Mouse (Mus musculus) kidney, postnatal 0 days (tissue): ENCODE measurements around the gene Asic2. TPM values are rescaled to one million over a fixed set of nuclear protein-coding genes. Genes with fewer than 3 reads are reported as not detected.

ENCODE experiments used
- ATAC-seq: fragments of 200-750 bp; cut with Nextera tagmentation; replicated peaks from 2 replicates; pipeline ENCODE4 v1.8.0; 2017; ENCODE audit warnings: low read depth, moderate number of reproducible peaks, moderate TSS enrichment, moderate library complexity; ENCODE audit not compliant: low FRiP score
- DNase-seq: peaks from one replicate; pipeline ENCODE4 v3.0.0-alpha.2; 2016; ENCODE audit warnings: low spot score
- H3K27ac ChIP-seq: fragments of 300-500 bp; sonication (generic); 2 replicates; pipeline ENCODE4 v1.5.1; 2014; ENCODE audit warnings: mild to moderate bottlenecking
- H3K27me3 ChIP-seq: fragments of 300-500 bp; sonication (generic); 2 replicates; pipeline ENCODE4 v1.6.1; 2014; ENCODE audit warnings: low read length, mixed read lengths; ENCODE audit not compliant: insufficient read depth
- H3K36me3 ChIP-seq: fragments of 300-500 bp; sonication (generic); 2 replicates; pipeline ENCODE4 v1.6.1; 2014; ENCODE audit warnings: low read length, mixed read lengths; ENCODE audit not compliant: insufficient read depth
- H3K4me1 ChIP-seq: fragments of 300-500 bp; sonication (generic); replicated peaks from 2 replicates; pipeline ENCODE4 v1.6.1; 2014; ENCODE audit warnings: antibody characterized with exemption, low read length, mixed read lengths; ENCODE audit not compliant: insufficient read depth
- H3K4me2 ChIP-seq: fragments of 300-500 bp; sonication (generic); 2 replicates; pipeline ENCODE4 v1.6.1; 2014; ENCODE audit warnings: mild to moderate bottlenecking, low read length, moderate library complexity, mixed read lengths
- H3K4me3 ChIP-seq: fragments of 300-500 bp; sonication (generic); replicated peaks from 2 replicates; pipeline ENCODE4 v1.5.1; 2014; ENCODE audit warnings: low read depth, low read length
- H3K9ac ChIP-seq: fragments of 300-500 bp; sonication (generic); 2 replicates; pipeline ENCODE4 v1.6.1; 2014; ENCODE audit warnings: low read depth, low read length
- H3K9me3 ChIP-seq: fragments of 300-500 bp; sonication (generic); replicated peaks from 2 replicates; pipeline ENCODE4 v1.6.1; 2016; ENCODE audit warnings: low read length, inconsistent platforms, mixed read lengths
- CTCF ChIP-seq: IDR thresholded peaks from 2 replicates; pipeline ENCODE4 v1.5.1; 2016; ENCODE audit warnings: antibody characterized with exemption, low read depth, mild to moderate bottlenecking, moderate library complexity
- WGBS: fragments of 180-500 bp; shearing (Covaris S2); extraction: QIAGEN DNeasy Blood & Tissue Kit; methylation state at CpG from one replicate; pipeline ENCODE4 v1.1.7; 2014; 5-methylcytosine and 5-hydroxymethylcytosine counted together
- polyA plus RNA-seq: library from polyadenylated mRNA; unstranded; fragments of >200 nt; fragmentation: Nextera tagmentation; extraction: Ambion mirVana; gene quantifications from 2 replicates; pipeline ENCODE4 v1.2.1, GENCODE M21; 2015

Gene Asic2
- polyA plus RNA-seq, 1 experiment from 2014 or later, result 2.6 TPM

DNA sequence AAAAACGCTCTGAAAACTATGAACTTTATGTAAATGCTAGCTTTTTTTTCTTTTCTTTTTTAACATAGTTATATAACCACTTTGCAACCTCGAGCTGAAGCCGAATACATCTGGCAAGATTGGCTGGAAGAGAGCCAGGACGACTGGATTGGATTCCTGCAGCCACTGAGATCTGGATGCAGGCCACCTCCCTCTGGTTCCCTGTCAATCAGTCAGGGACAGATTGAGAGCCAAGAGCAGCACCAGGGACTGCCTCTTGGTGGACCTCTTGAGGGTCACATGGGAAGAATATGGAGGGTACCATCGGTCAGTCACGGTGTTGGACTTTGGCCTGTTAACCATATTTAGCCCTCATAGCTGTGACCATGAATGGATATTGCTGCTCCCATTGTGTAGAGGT is 994.3 kb downstream of the Asic2 start:
- no peaks in the 10 kb centered on the region for H3K9me3 ChIP-seq
- H3K27ac ChIP-seq, result no peak overlapping the region
- no peaks in the 10 kb centered on the region for H3K36me3 ChIP-seq
- no peak for DNase-seq
- H3K4me3 ChIP-seq, result no peak overlapping the region
- WGBS, result 67% methylated on average over 6 of the region's 6 CpGs
- no peak overlapping the region for H3K9ac ChIP-seq
- H3K4me2 ChIP-seq, result no peak overlapping the region
- no peak for ATAC-seq
- no peak for TF ChIP-seq CTCF
- no peaks in the 10 kb centered on the region for H3K27me3 ChIP-seq
- H3K4me1 ChIP-seq, result no peaks in the 10 kb centered on the region

DNA sequence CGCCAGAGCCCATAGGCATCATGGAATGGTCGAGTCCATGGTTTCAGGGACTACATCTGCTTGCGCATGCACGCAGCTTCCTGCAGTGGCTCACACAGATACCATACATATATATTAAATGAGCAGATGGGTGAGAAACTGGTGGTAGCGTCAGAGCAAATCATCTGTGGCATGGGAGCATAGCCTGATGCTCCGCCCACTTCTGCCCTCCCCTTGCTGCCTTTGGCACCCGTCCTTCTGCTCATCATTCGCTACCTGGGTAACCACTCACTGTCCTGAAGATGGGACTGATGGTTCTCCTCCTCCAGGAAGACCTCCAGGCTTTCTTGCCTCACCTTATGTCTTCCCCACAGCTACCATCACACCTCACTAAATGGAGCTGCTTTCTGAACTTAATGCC is 995.0 kb downstream of the Asic2 start:
- H3K4me2 ChIP-seq, result no peak overlapping the region
- ATAC-seq, result no peak
- no peak for TF ChIP-seq CTCF
- H3K4me1 ChIP-seq, result no peaks in the 10 kb centered on the region
- no peaks in the 10 kb centered on the region for H3K27me3 ChIP-seq
- no peaks in the 10 kb centered on the region for H3K36me3 ChIP-seq
- H3K9ac ChIP-seq, result no peak overlapping the region
- H3K9me3 ChIP-seq, result no peaks in the 10 kb centered on the region
- no peak for DNase-seq
- 91% methylated on average over 8 of the region's 8 CpGs for WGBS
- no peak overlapping the region for H3K27ac ChIP-seq
- no peak overlapping the region for H3K4me3 ChIP-seq

DNA sequence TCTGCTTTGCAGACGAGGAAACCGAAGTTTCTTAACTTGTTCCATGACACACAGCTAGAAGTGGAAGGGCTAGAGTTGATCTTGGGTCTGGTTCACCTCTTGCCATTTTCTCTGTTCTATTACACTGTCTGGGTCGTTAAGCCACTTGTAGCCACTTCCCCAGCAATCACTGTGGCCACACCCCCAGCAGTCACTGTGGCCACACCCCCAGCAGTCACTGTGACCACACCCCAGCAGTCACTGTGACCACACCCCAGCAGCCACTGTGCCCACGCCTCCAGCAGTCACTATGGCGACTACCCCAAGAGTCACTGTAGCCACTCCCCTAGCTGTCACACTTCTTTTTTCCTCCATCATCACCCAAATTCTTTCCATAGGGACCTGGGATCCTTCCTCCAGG is 1000.7 kb downstream of the Asic2 start:
- Histone ChIP-seq H3K36me3 (no peaks in the 10 kb centered on the region), H3K4me2 (no peak overlapping the region), H3K4me3 (no peak overlapping the region), H3K9ac (no peak overlapping the region), H3K4me1 (no peaks in the 10 kb centered on the region), H3K27me3 (no peaks in the 10 kb centered on the region), H3K9me3 (no peaks in the 10 kb centered on the region), H3K27ac (no peak overlapping the region)
- DNase-seq (no peak), ATAC-seq (no peak)
- TF ChIP-seq CTCF, result no peak
- WGBS, result 67% methylated on average over 5 of the region's 5 CpGs

DNA sequence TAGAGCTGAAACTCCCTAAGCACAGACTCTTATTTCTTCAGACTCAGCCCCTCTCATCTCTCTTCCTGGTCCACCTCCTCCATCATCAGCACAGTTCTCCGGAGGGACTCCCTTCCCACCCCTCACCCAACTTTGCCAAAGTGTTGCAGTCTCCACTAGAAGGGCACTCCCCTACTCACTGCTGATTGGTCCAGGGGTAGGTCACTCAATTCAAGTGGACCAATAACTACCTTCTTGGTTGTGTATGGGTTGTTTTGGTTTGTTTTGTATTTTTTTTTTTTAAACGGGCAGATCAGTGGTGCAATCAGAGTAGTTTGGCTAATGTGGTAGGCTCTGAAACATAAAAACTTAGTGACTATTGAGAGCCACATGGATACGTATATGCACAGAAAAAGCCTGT is 1002.2 kb downstream of the Asic2 start:
- ATAC-seq (no peak), DNase-seq (no peak)
- Histone ChIP-seq H3K36me3 (no peaks in the 10 kb centered on the region), H3K27ac (no peak overlapping the region), H3K4me2 (no peak overlapping the region), H3K9me3 (no peaks in the 10 kb centered on the region), H3K4me1 (no peaks in the 10 kb centered on the region), H3K4me3 (no peak overlapping the region), H3K9ac (no peak overlapping the region), H3K27me3 (no peaks in the 10 kb centered on the region)
- no peak for TF ChIP-seq CTCF
- WGBS, result 56% methylated on average over 3 of the region's 3 CpGs

DNA sequence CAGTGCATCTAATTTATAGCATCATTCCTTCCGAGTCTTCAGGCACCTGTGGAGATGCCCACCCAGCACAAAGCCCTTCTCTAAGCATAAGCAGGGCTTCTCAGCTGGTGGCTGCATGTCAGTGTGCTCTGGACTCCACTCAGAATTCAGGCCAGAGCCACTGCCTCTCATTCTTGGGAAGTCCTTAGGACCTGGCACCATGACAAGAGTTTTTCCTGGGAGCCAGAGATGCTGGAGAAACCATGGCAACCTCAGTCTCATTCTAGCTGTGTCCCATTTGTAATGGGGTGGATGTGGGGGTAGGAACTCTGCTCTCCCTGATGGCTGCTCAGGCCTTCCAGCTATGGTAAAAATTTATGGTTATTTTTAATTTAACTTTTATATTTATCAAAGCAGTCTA is 1006.9 kb downstream of the Asic2 start:
- Histone ChIP-seq H3K4me1 (no peaks in the 10 kb centered on the region), H3K4me3 (no peak overlapping the region), H3K27me3 (no peaks in the 10 kb centered on the region), H3K27ac (no peak overlapping the region), H3K9me3 (no peaks in the 10 kb centered on the region), H3K9ac (no peak overlapping the region), H3K4me2 (no peak overlapping the region), H3K36me3 (no peaks in the 10 kb centered on the region)
- 46% methylated on average over 1 of the region's 1 CpGs for WGBS
- DNase-seq, result no peak
- ATAC-seq, result no peak
- no peak for TF ChIP-seq CTCF

DNA sequence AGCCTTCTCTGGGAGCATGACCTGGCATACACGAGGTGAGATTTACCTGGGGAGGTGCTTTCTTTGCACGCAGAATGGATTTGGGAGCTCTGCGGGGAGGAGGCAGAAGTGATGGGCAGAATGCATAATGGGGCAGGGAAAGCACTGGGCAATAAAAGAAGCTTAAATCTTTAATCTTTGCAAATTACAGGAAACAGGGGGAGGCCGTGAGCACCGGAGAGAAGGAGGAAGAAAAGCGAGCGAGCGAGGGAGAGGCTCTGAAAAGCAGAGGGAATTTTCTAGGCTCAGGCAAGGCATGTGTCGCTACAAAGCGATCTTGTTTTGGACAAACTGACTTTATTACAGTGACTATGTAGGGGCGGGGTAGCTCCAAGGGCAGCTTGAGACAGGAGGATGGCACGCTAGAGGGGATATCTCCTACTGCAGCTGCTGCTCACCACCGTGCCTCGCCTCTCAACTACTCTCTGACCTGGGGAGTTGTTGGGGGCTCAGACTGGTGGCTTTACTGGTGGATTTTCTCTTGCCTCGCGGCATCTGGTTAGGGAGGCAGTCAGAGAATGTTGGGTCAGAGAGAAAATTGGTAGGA is 1010.1 kb downstream of the Asic2 start:
- no peak overlapping the region for H3K9ac ChIP-seq
- H3K4me1 ChIP-seq, result no peaks in the 10 kb centered on the region
- DNase-seq (no peak), ATAC-seq (no peak)
- no peaks in the 10 kb centered on the region for H3K36me3 ChIP-seq
- no peak for TF ChIP-seq CTCF
- H3K4me3 ChIP-seq, result no peak overlapping the region
- H3K4me2 ChIP-seq, result no peak overlapping the region
- WGBS, result 9% methylated on average over 16 of the region's 16 CpGs
- no peaks in the 10 kb centered on the region for H3K9me3 ChIP-seq
- H3K27me3 ChIP-seq, result no peaks in the 10 kb centered on the region
- H3K27ac ChIP-seq, result no peak overlapping the region

DNA sequence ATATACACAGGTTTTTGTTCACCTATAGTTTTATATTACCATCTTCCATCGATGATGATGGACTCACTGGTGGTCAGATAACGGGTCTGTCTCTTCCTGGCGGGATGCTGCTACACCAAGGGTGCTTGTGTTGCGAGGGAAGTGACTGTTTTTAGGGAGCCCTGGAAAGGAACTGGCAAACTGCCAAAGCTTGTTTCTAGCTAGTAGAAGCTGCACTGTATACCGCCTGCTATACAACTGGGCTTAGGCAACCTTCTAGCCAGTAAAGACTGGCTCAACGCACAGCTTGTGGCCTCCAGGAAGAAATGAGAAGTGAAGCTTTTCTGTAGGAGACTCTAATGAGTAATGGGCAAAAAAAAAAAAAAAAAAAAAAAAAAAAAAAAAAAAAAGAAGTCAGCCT is 1012.3 kb downstream of the Asic2 start:
- Histone ChIP-seq H3K27me3 (no peaks in the 10 kb centered on the region), H3K27ac (no peak overlapping the region), H3K4me2 (no peak overlapping the region), H3K9ac (no peak overlapping the region), H3K4me3 (no peak overlapping the region), H3K36me3 (no peaks in the 10 kb centered on the region), H3K9me3 (no peaks in the 10 kb centered on the region), H3K4me1 (no peaks in the 10 kb centered on the region)
- no peak for TF ChIP-seq CTCF
- 74% methylated on average over 6 of the region's 6 CpGs for WGBS
- no peak for DNase-seq
- no peak for ATAC-seq
